Comparison of ENCODE assay signal across 18 mouse cellular contexts in genomic region chr2:16374288-16374687, GRCm38 (mm10). TPM values are rescaled to one million over a fixed set of nuclear protein-coding genes. Genes with fewer than 3 reads are reported as not detected.
DNase-seq lines count a peak whose midpoint lies in the region; ATAC-seq and TF ChIP-seq lines count a peak whose summit lies in the region.
"Had no signal": no experiment of that assay in that cellular context is flagged by ENCODE, and none has a peak within 500 bp of the region (broad histone marks: within the 10 kb centered on the region; RNA-seq: fewer than 3 reads in every experiment).

No protein-coding gene starts in this region.

- intact Hi-C loops in gastrocnemius, adult 2 months (cut with DNase I): no loop called here

- peaks cover 3% of the 10 kb centered on the region; the same call in 1 of the 2 replicates for H3K4me1 ChIP-seq in embryonic facial prominence, embryonic 12.5 days
- no peaks in the 10 kb centered on the region for H3K4me1 ChIP-seq in embryonic facial prominence, embryonic 10.5 days
- 0 out of 2 replicates have a peak, but pooled peaks cover 2% of the 10 kb centered on the region for H3K4me1 ChIP-seq in limb, embryonic 15.5 days
- no peaks in the 10 kb centered on the region for H3K4me1 ChIP-seq in limb, embryonic 10.5 days
- H3K4me1 ChIP-seq: forebrain, embryonic 13.5 days; heart, embryonic 13.5 days; hindbrain, embryonic 15.5 days had no signal

- no peaks in the 10 kb centered on the region for H3K27me3 ChIP-seq in embryonic facial prominence, embryonic 12.5 days
- H3K27me3 ChIP-seq in embryonic facial prominence, embryonic 10.5 days (replicated peaks; ENCODE audit: low read depth, poor library complexity, severe bottlenecking): no peaks in the 10 kb centered on the region
- H3K27me3 ChIP-seq in limb, embryonic 15.5 days: no peaks in the 10 kb centered on the region
- no peaks in the 10 kb centered on the region for H3K27me3 ChIP-seq in limb, embryonic 10.5 days (ENCODE audit: low read depth, poor library complexity, severe bottlenecking)
- H3K27me3 ChIP-seq: forebrain, embryonic 13.5 days; heart, embryonic 13.5 days; hindbrain, embryonic 15.5 days had no signal

- H3K9ac ChIP-seq in embryonic facial prominence, embryonic 12.5 days: no peak overlapping the region
- H3K9ac ChIP-seq in limb, embryonic 15.5 days: no peak overlapping the region
- H3K9ac ChIP-seq: forebrain, embryonic 13.5 days; forebrain, postnatal 0 days; heart, embryonic 13.5 days; hindbrain, embryonic 15.5 days had no signal

- ATAC-seq in embryonic facial prominence, embryonic 12.5 days (ENCODE audit: insufficient number of reproducible peaks, insufficient read depth, low FRiP score, low TSS enrichment): 0 out of 2 replicates have a peak, but pooled peaks have one; percentile 52
- 0 out of 2 replicates have a peak, but pooled peaks have one; percentile 24 for ATAC-seq in limb, embryonic 15.5 days (ENCODE audit: insufficient number of reproducible peaks, low FRiP score, low TSS enrichment, low read depth)
- peak; percentile 29; the same call in 1 of the 2 replicates for ATAC-seq in common myeloid progenitor, adult 5-6 weeks (replicated peaks; ENCODE audit: low read depth, poor library complexity, severe bottlenecking)
- ATAC-seq: forebrain, embryonic 13.5 days; forebrain, postnatal 0 days had no signal

- DNase-seq in embryonic facial prominence, embryonic 10.5 days (ENCODE audit: low spot score): no peak
- no peak for DNase-seq in limb, embryonic 10.5 days (ENCODE audit: low spot score)
- DNase-seq in gastrocnemius, adult 2 months: no peak
- no peak for DNase-seq in thymus, postnatal 10 days (ENCODE audit: low spot score in 2 of 2)
- DNase-seq: adrenal gland, adult 8-10 months; adrenal gland, postnatal 36 days; cerebellum, adult 8-10 months; cerebellum, postnatal 14 days; forebrain, postnatal 0 days; gastrocnemius, postnatal 36 days; heart, adult 11 months; heart, postnatal 36 days had no signal

- TF ChIP-seq CTCF in gastrocnemius, adult 2 months (IDR thresholded peaks at IDR 0.05): no peak

- H3K4me2 ChIP-seq in embryonic facial prominence, embryonic 12.5 days (replicated peaks): no peak overlapping the region
- no peak overlapping the region for H3K4me2 ChIP-seq in limb, embryonic 15.5 days
- H3K4me2 ChIP-seq: forebrain, embryonic 13.5 days; heart, embryonic 13.5 days; hindbrain, embryonic 15.5 days had no signal

- no peaks in the 10 kb centered on the region for H3K36me3 ChIP-seq in embryonic facial prominence, embryonic 12.5 days
- H3K36me3 ChIP-seq in embryonic facial prominence, embryonic 10.5 days (replicated peaks): no peaks in the 10 kb centered on the region
- H3K36me3 ChIP-seq in limb, embryonic 15.5 days: no peaks in the 10 kb centered on the region
- H3K36me3 ChIP-seq in limb, embryonic 10.5 days: no peaks in the 10 kb centered on the region
- H3K36me3 ChIP-seq: heart, embryonic 13.5 days; hindbrain, embryonic 15.5 days had no signal

- no peaks in the 10 kb centered on the region for H3K9me3 ChIP-seq in embryonic facial prominence, embryonic 12.5 days
- H3K9me3 ChIP-seq in embryonic facial prominence, embryonic 10.5 days: no peaks in the 10 kb centered on the region
- no peaks in the 10 kb centered on the region for H3K9me3 ChIP-seq in limb, embryonic 15.5 days
- H3K9me3 ChIP-seq in limb, embryonic 10.5 days (replicated peaks): no peaks in the 10 kb centered on the region
- H3K9me3 ChIP-seq: forebrain, embryonic 13.5 days; heart, embryonic 13.5 days; hindbrain, embryonic 15.5 days had no signal

- H3K4me3 ChIP-seq in embryonic facial prominence, embryonic 12.5 days: no peak overlapping the region
- H3K4me3 ChIP-seq in embryonic facial prominence, embryonic 10.5 days: no peak overlapping the region
- no peak overlapping the region for H3K4me3 ChIP-seq in limb, embryonic 15.5 days
- no peak overlapping the region for H3K4me3 ChIP-seq in limb, embryonic 10.5 days
- H3K4me3 ChIP-seq in gastrocnemius, adult 2 months: no peak overlapping the region
- H3K4me3 ChIP-seq: forebrain, embryonic 13.5 days; heart, embryonic 13.5 days; hindbrain, embryonic 15.5 days had no signal

- no peak overlapping the region; the same call in 1 of the 2 replicates for H3K27ac ChIP-seq in embryonic facial prominence, embryonic 12.5 days
- H3K27ac ChIP-seq in embryonic facial prominence, embryonic 10.5 days (replicated peaks): no peak overlapping the region
- H3K27ac ChIP-seq in limb, embryonic 15.5 days: no peak overlapping the region
- H3K27ac ChIP-seq in limb, embryonic 10.5 days: no peak overlapping the region
- no peak overlapping the region for H3K27ac ChIP-seq in gastrocnemius, adult 2 months
- H3K27ac ChIP-seq: forebrain, embryonic 13.5 days; heart, embryonic 13.5 days; hindbrain, embryonic 15.5 days had no signal

RNA-seq across cellular contexts. Expression of gene Plxdc2, which starts 18.2 kb away (rescaled TPM):
- 28.0 and 32.1 TPM in 2 replicates for polyA plus RNA-seq in embryonic facial prominence, embryonic 12.5 days (2016; fragmentation: Nextera tagmentation; extraction: Ambion mirVana)
- 16.8 and 20.0 TPM in 2 replicates for polyA plus RNA-seq in embryonic facial prominence, embryonic 10.5 days (2016; fragmentation: Nextera tagmentation; extraction: Ambion mirVana)
- polyA plus RNA-seq in limb, embryonic 15.5 days (2015; fragmentation: Nextera tagmentation; extraction: Ambion mirVana): 59.5 and 63.7 TPM in 2 replicates
- polyA plus RNA-seq in limb, embryonic 10.5 days (2016; fragmentation: Nextera tagmentation; extraction: Ambion mirVana): 19.0 and 23.8 TPM in 2 replicates
- total RNA-seq in common myeloid progenitor, adult 5-6 weeks (2017): 2.1 and 4.9 TPM in 2 replicates
- 10 to 100 TPM; 12.1 to 18.4 TPM for total RNA-seq in gastrocnemius, adult 2 months (2021)
